In genomic region chr12:116660076-116660475, GRCm38 (mm10) we compare ENCODE assay signal across 10 mouse cellular contexts.
A peak's percentile ranks its signal among the peaks of the same experiment; 100 is the strongest.
DNase-seq lines count a peak whose midpoint lies in the region; ATAC-seq and TF ChIP-seq lines count a peak whose summit lies in the region.
"Had no signal": no experiment of that assay in that cellular context is flagged by ENCODE, and none has a peak within 500 bp of the region (broad histone marks: within the 10 kb centered on the region; RNA-seq: fewer than 3 reads in every experiment).

No protein-coding gene starts in this region.

- 13% methylated on average over 7 of the region's 7 CpGs for WGBS in lung, postnatal 0 days
- 13% methylated on average over 7 of the region's 7 CpGs for WGBS in midbrain, embryonic 11.5 days
- WGBS in liver, postnatal 0 days (ENCODE audit: insufficient replicate concordance): 25% methylated on average over 7 of the region's 7 CpGs
- WGBS in heart, adult 2 months: 14% methylated on average over 7 of the region's 7 CpGs

- H3K9ac ChIP-seq in lung, postnatal 0 days (replicated peaks; ENCODE audit: low read depth): no peak overlapping the region
- H3K9ac ChIP-seq in midbrain, embryonic 11.5 days (ENCODE audit: low read length): no peak overlapping the region
- no peak overlapping the region for H3K9ac ChIP-seq in liver, postnatal 0 days (replicated peaks)
- H3K9ac ChIP-seq in heart, adult 2 months (ENCODE audit: low read depth, low read length): no peak overlapping the region
- H3K9ac ChIP-seq: embryonic facial prominence, embryonic 12.5 days; heart, embryonic 13.5 days had no signal

- no peak for TF ChIP-seq CTCF in lung, postnatal 0 days (IDR thresholded peaks at IDR 0.05)
- no peak for TF ChIP-seq CTCF in liver, postnatal 0 days (IDR thresholded peaks at IDR 0.05; ENCODE audit: low read depth)
- TF ChIP-seq CTCF in heart, adult 2 months (IDR thresholded peaks at IDR 0.05): no peak

- no peaks in the 10 kb centered on the region for H3K36me3 ChIP-seq in lung, postnatal 0 days (ENCODE audit: insufficient read depth, low read length)
- no peaks in the 10 kb centered on the region for H3K36me3 ChIP-seq in midbrain, embryonic 11.5 days (ENCODE audit: control insufficient read depth, insufficient read depth, low read length)
- no peaks in the 10 kb centered on the region for H3K36me3 ChIP-seq in liver, postnatal 0 days (replicated peaks; ENCODE audit: insufficient read depth, low read length)
- H3K36me3 ChIP-seq in heart, adult 2 months (ENCODE audit: control insufficient read depth, insufficient read depth, low read length): no peaks in the 10 kb centered on the region
- H3K36me3 ChIP-seq: embryonic facial prominence, embryonic 12.5 days; heart, embryonic 13.5 days had no signal

- TF ChIP-seq EP300 in lung, postnatal 0 days (IDR thresholded peaks at IDR 0.05): no peak
- TF ChIP-seq EP300 in liver, postnatal 0 days (IDR thresholded peaks at IDR 0.05; ENCODE audit: low read depth): no peak
- TF ChIP-seq EP300 in heart, adult 2 months (IDR thresholded peaks at IDR 0.05; ENCODE audit: insufficient read depth, low read depth, low read length): no peak

- H3K4me3 ChIP-seq in lung, postnatal 0 days (ENCODE audit: low read depth, low read length): no peak overlapping the region
- H3K4me3 ChIP-seq in midbrain, embryonic 11.5 days (ENCODE audit: low read depth, low read length): no peak overlapping the region
- H3K4me3 ChIP-seq in liver, postnatal 0 days (ENCODE audit: low read depth, low read length): no peak overlapping the region
- no peak overlapping the region for H3K4me3 ChIP-seq in heart, adult 2 months
- H3K4me3 ChIP-seq: embryonic facial prominence, embryonic 12.5 days; heart, embryonic 13.5 days had no signal

- H3K4me2 ChIP-seq in lung, postnatal 0 days (replicated peaks; ENCODE audit: low read depth, low read length): no peak overlapping the region
- no peak overlapping the region for H3K4me2 ChIP-seq in midbrain, embryonic 11.5 days
- no peak overlapping the region for H3K4me2 ChIP-seq in liver, postnatal 0 days (ENCODE audit: low read depth, low read length)
- H3K4me2 ChIP-seq: embryonic facial prominence, embryonic 12.5 days; heart, embryonic 13.5 days had no signal

- no peaks in the 10 kb centered on the region for H3K4me1 ChIP-seq in lung, postnatal 0 days (ENCODE audit: insufficient read depth, low read depth, low read length)
- peaks cover 10% of the 10 kb centered on the region for H3K4me1 ChIP-seq in midbrain, embryonic 11.5 days (ENCODE audit: control insufficient read depth, insufficient read depth, low read length)
- H3K4me1 ChIP-seq in liver, postnatal 0 days (ENCODE audit: insufficient read depth): no peaks in the 10 kb centered on the region
- H3K4me1 ChIP-seq in heart, adult 2 months (ENCODE audit: control insufficient read depth, insufficient read depth, low read length): no peaks in the 10 kb centered on the region
- H3K4me1 ChIP-seq: embryonic facial prominence, embryonic 12.5 days; heart, embryonic 13.5 days had no signal

- no peaks in the 10 kb centered on the region for H3K79me2 ChIP-seq in heart, adult 2 months (replicated peaks; ENCODE audit: control insufficient read depth, insufficient read depth, low read length)

- H3K27ac ChIP-seq in lung, postnatal 0 days (ENCODE audit: low read length): no peak overlapping the region
- no peak overlapping the region for H3K27ac ChIP-seq in midbrain, embryonic 11.5 days (ENCODE audit: low read depth, low read length)
- no peak overlapping the region for H3K27ac ChIP-seq in liver, postnatal 0 days (ENCODE audit: low read depth)
- H3K27ac ChIP-seq in heart, adult 2 months: no peak overlapping the region
- H3K27ac ChIP-seq: embryonic facial prominence, embryonic 12.5 days; heart, embryonic 13.5 days had no signal

- H3K9me3 ChIP-seq in lung, postnatal 0 days (ENCODE audit: low read length): no peaks in the 10 kb centered on the region
- H3K9me3 ChIP-seq in midbrain, embryonic 11.5 days (ENCODE audit: control insufficient read depth, low read length): no peaks in the 10 kb centered on the region
- H3K9me3 ChIP-seq in liver, postnatal 0 days (ENCODE audit: low read length): no peaks in the 10 kb centered on the region
- H3K9me3 ChIP-seq: embryonic facial prominence, embryonic 12.5 days; heart, embryonic 13.5 days had no signal

- DNase-seq in lung, postnatal 0 days (ENCODE audit: low spot score): peak; percentile 26
- no peak for DNase-seq in lung, postnatal 25 days (ENCODE audit: low spot score)
- DNase-seq in cerebellum, postnatal 10 days: peak; percentile 53 to 63
- no peak for DNase-seq in midbrain, embryonic 11.5 days (ENCODE audit: low spot score, missing footprints)
- DNase-seq in thymus, postnatal 14 days: peak; percentile 81
- no peak for DNase-seq in liver, postnatal 0 days
- DNase-seq in heart, adult 2 months: no peak
- DNase-seq in spleen, adult 12 weeks (ENCODE audit: low spot score): no peak

- ATAC-seq in lung, postnatal 0 days: no peak
- peak; percentile 31; the same call in 1 of the 2 replicates for ATAC-seq in midbrain, embryonic 11.5 days (ENCODE audit: low FRiP score)
- no peak for ATAC-seq in liver, postnatal 0 days

- TF ChIP-seq POLR2A in heart, adult 2 months (IDR thresholded peaks at IDR 0.05; ENCODE audit: insufficient read depth, low read depth, low read length): no peak

- no peaks in the 10 kb centered on the region for H3K27me3 ChIP-seq in lung, postnatal 0 days (replicated peaks; ENCODE audit: insufficient read depth, low read length)
- H3K27me3 ChIP-seq in midbrain, embryonic 11.5 days (ENCODE audit: control insufficient read depth, insufficient read depth, low read length): no peaks in the 10 kb centered on the region
- no peaks in the 10 kb centered on the region for H3K27me3 ChIP-seq in liver, postnatal 0 days (ENCODE audit: insufficient read depth, low read length)
- H3K27me3 ChIP-seq in heart, adult 2 months (ENCODE audit: control insufficient read depth, insufficient read depth, low read length): no peaks in the 10 kb centered on the region
- H3K27me3 ChIP-seq: embryonic facial prominence, embryonic 12.5 days; heart, embryonic 13.5 days had no signal

- intact Hi-C loops in heart, adult 2 months (cut with DNase I): no loop called here

Comparison
In these comparisons a context has a peak if more than half of its experiments do, and no peak if none do; other contexts are left out.
1. DNase-seq: peak in lung, postnatal 0 days (single experiment), cerebellum, postnatal 10 days (2 of 2) and thymus, postnatal 14 days (single experiment); none in lung, postnatal 25 days (single experiment), midbrain, embryonic 11.5 days (single experiment), liver, postnatal 0 days (single experiment), heart, adult 2 months (0 of 2) and spleen, adult 12 weeks (single experiment).